ENCODE assay signal across 8 mouse cellular contexts in genomic region chr11:121672312-121672989, GRCm38 (mm10). TPM values are rescaled to one million over a fixed set of nuclear protein-coding genes. Genes with fewer than 3 reads are reported as not detected.
A peak's percentile ranks its signal among the peaks of the same experiment; 100 is the strongest.
DNase-seq lines count a peak whose midpoint lies in the region; ATAC-seq and TF ChIP-seq lines count a peak whose summit lies in the region.

No protein-coding gene starts in this region.

- H3K79me2 ChIP-seq in MEL (ENCODE audit: control insufficient read depth, insufficient read depth, low read length, poor library complexity) (no peaks in the 10 kb centered on the region; the same call in 1 of the 2 replicates), macrophage (ENCODE audit: inconsistent target) (no peaks in the 10 kb centered on the region; the same call in 1 of the 2 replicates)

- TF ChIP-seq POLR2A in MEL (IDR thresholded peaks at IDR 0.05; ENCODE audit: control insufficient read depth in 1 of 2, insufficient read depth in 1 of 2, low read depth in 1 of 2, low read length in 2 of 2, poor library complexity in 1 of 2) = no peak

- DNase-seq in heart, postnatal 0 days (ENCODE audit: low spot score) = no peak
- no peak for DNase-seq in heart, adult 11 months
- no peak for DNase-seq in MEL (ENCODE audit: low read depth, low spot score)
- DNase-seq in T-cell, adult 2 months (ENCODE audit: low spot score) = no peak
- DNase-seq in cerebellum, postnatal 36 days = no peak

- H3K4me2 ChIP-seq in heart, postnatal 0 days (ENCODE audit: low read depth, low read length) = peak overlapping the region; percentile 81
- peak overlapping the region; percentile 84 for H3K4me2 ChIP-seq in forebrain, embryonic 16.5 days (ENCODE audit: low read length)

- no peak for ATAC-seq in heart, postnatal 0 days (ENCODE audit: insufficient read depth, low read depth)
- peak; percentile 49 for ATAC-seq in forebrain, embryonic 16.5 days
- no peak for ATAC-seq in monocyte, adult 5-6 weeks (replicated peaks; ENCODE audit: insufficient number of reproducible peaks, low FRiP score, low TSS enrichment, poor library complexity, severe bottlenecking)

- H3K4me1 ChIP-seq in heart, postnatal 0 days (ENCODE audit: control insufficient read depth, insufficient read depth) = 0 out of 2 replicates have a peak, but pooled peaks cover 4% of the 10 kb centered on the region
- peaks cover 6 to 8% of the 10 kb centered on the region in 2 experiments for H3K4me1 ChIP-seq in MEL (ENCODE audit: control insufficient read depth in 1 of 2, insufficient read depth in 2 of 2, low read length in 2 of 2)
- H3K4me1 ChIP-seq in forebrain, embryonic 16.5 days (replicated peaks; ENCODE audit: control insufficient read depth, insufficient read depth, low read length) = peaks cover 9% of the 10 kb centered on the region; the same call in 1 of the 2 replicates

- H3K27ac ChIP-seq in heart, postnatal 0 days (ENCODE audit: low read depth) = peak overlapping the region; percentile 88
- H3K27ac ChIP-seq in MEL (ENCODE audit: control insufficient read depth, low read depth, low read length) (peak overlapping the region; percentile 56), macrophage (peak overlapping the region; percentile 66)
- H3K27ac ChIP-seq in forebrain, embryonic 16.5 days (ENCODE audit: low read length) = peak overlapping the region; percentile 91

- 0 out of 2 replicates have a peak, but pooled peaks cover 4% of the 10 kb centered on the region for H3K9me3 ChIP-seq in heart, postnatal 0 days (replicated peaks; ENCODE audit: control insufficient read depth, low read length)
- H3K9me3 ChIP-seq in MEL (replicated peaks; ENCODE audit: insufficient read depth, low read length) = no peaks in the 10 kb centered on the region
- no peaks in the 10 kb centered on the region for H3K9me3 ChIP-seq in forebrain, embryonic 16.5 days (ENCODE audit: control insufficient read depth, low read length)

- under 1% methylated on average over 21 of the region's 22 CpGs for WGBS in heart, postnatal 0 days
- WGBS in forebrain, embryonic 16.5 days = 4% methylated on average over 22 of the region's 22 CpGs
- 1% methylated on average over 22 of the region's 22 CpGs for WGBS in macrophage (ENCODE audit: missing documents)

- no peak for TF ChIP-seq RAD21 in MEL (IDR thresholded peaks at IDR 0.05; ENCODE audit: low read depth, low read length)

- H3K4me3 ChIP-seq in heart, postnatal 0 days (ENCODE audit: low read depth, low read length) = peak overlapping the region; percentile 59
- H3K4me3 ChIP-seq in MEL (ENCODE audit: control insufficient read depth in 1 of 2, insufficient read depth in 1 of 2, low read depth in 2 of 2, low read length in 2 of 2) (peak overlapping the region; percentile 70 to 81), macrophage (ENCODE audit: inconsistent target) (peak overlapping the region; percentile 74)
- peak overlapping the region; percentile 76 for H3K4me3 ChIP-seq in forebrain, embryonic 16.5 days (replicated peaks; ENCODE audit: low read length)

- peaks cover 10% of the 10 kb centered on the region for H3K36me3 ChIP-seq in heart, postnatal 0 days (replicated peaks; ENCODE audit: control insufficient read depth, insufficient read depth, low read length)
- H3K36me3 ChIP-seq in MEL (ENCODE audit: control insufficient read depth in 1 of 2, insufficient read depth in 2 of 2, low read length in 2 of 2) (peaks cover 0 to 9% of the 10 kb centered on the region in 2 experiments; a peak in 2 of 4 replicates), macrophage (ENCODE audit: inconsistent target) (peaks cover 11% of the 10 kb centered on the region; the same call in 1 of the 2 replicates)
- no peaks in the 10 kb centered on the region for H3K36me3 ChIP-seq in forebrain, embryonic 16.5 days (ENCODE audit: control insufficient read depth, insufficient read depth)

- H3K9ac ChIP-seq in heart, postnatal 0 days (replicated peaks; ENCODE audit: low read depth, low read length) = peak overlapping the region; percentile 49
- peak overlapping the region; percentile 70 for H3K9ac ChIP-seq in MEL (ENCODE audit: control insufficient read depth, low read depth, low read length, poor library complexity, severe bottlenecking)
- H3K9ac ChIP-seq in forebrain, embryonic 16.5 days (replicated peaks; ENCODE audit: low read depth, low read length) = peak overlapping the region; percentile 77

- no peak; the same call in 1 of the 2 replicates for TF ChIP-seq CTCF in heart, postnatal 0 days (IDR thresholded peaks at IDR 0.05; ENCODE audit: low read depth)
- no peak for TF ChIP-seq CTCF in MEL (IDR thresholded peaks at IDR 0.05 in 2 of 3, conservative IDR thresholded peaks at IDR 0.05 in 1 of 3; ENCODE audit: control insufficient read depth in 1 of 3, insufficient read depth in 1 of 3, low read depth in 2 of 3, low read length in 3 of 3, poor library complexity in 1 of 3, severe bottlenecking in 1 of 3)

- H3K27me3 ChIP-seq in heart, postnatal 0 days (ENCODE audit: control insufficient read depth, insufficient read depth, low read length) = no peaks in the 10 kb centered on the region
- no peaks in the 10 kb centered on the region for H3K27me3 ChIP-seq in MEL (ENCODE audit: control insufficient read depth in 1 of 2, insufficient read depth in 2 of 2, low read length in 2 of 2)
- no peaks in the 10 kb centered on the region for H3K27me3 ChIP-seq in forebrain, embryonic 16.5 days (replicated peaks; ENCODE audit: control insufficient read depth, insufficient read depth, low read length)

- TF ChIP-seq EP300 in heart, postnatal 0 days (IDR thresholded peaks at IDR 0.05; ENCODE audit: low read depth) = no peak
- peak in 1 of 2 experiments; percentile 63; a peak in 3 of 4 replicates for TF ChIP-seq EP300 in MEL (IDR thresholded peaks at IDR 0.05; ENCODE audit: low read depth in 1 of 2, low read length in 2 of 2)

TF ChIP-seq in MEL, 35 proteins besides CTCF, POLR2A, EP300 and RAD21 (continues in another document):
- TF ChIP-seq SIN3A (IDR thresholded peaks at IDR 0.05; ENCODE audit: low read length) = no peak
- TF ChIP-seq NRF1 (IDR thresholded peaks at IDR 0.05; ENCODE audit: insufficient read depth, low read depth, low read length, poor library complexity, severe bottlenecking) = no peak
- TF ChIP-seq SMC3 (IDR thresholded peaks at IDR 0.05; ENCODE audit: low read depth, low read length) = no peak
- no peak for TF ChIP-seq USF1 (IDR thresholded peaks at IDR 0.05; ENCODE audit: low read depth, low read length)
- no peak for TF ChIP-seq NELFE (IDR thresholded peaks at IDR 0.05; ENCODE audit: low read depth, low read length)
- 0 out of 2 replicates have a peak, but pooled peaks have one; percentile 38 for TF ChIP-seq CHD1 (IDR thresholded peaks at IDR 0.05; ENCODE audit: low read depth, low read length)
- TF ChIP-seq RCOR1 (IDR thresholded peaks at IDR 0.05; ENCODE audit: low read depth, low read length) = no peak
- no peak for TF ChIP-seq TAL1 (IDR thresholded peaks at IDR 0.05; ENCODE audit: low read length)
- no peak for TF ChIP-seq E2F4 (IDR thresholded peaks at IDR 0.05; ENCODE audit: borderline replicate concordance, low read depth, low read length)
- TF ChIP-seq UBTF (IDR thresholded peaks at IDR 0.05; ENCODE audit: borderline replicate concordance, insufficient read depth, low read depth, low read length) = no peak; the same call in 1 of the 2 replicates
- 0 out of 2 replicates have a peak, but pooled peaks have one; percentile 4 for TF ChIP-seq TBP (IDR thresholded peaks at IDR 0.05; ENCODE audit: low read depth, low read length)
- TF ChIP-seq MAFK (IDR thresholded peaks at IDR 0.05; ENCODE audit: borderline replicate concordance, low read depth, low read length) = no peak
- TF ChIP-seq POLR2AphosphoS5 (IDR thresholded peaks at IDR 0.05; ENCODE audit: borderline replicate concordance, low read depth, low read length) = no peak
- TF ChIP-seq CHD2 (IDR thresholded peaks at IDR 0.05; ENCODE audit: low read length) = no peak
- TF ChIP-seq TCF12 (IDR thresholded peaks at IDR 0.05; ENCODE audit: low read depth, low read length) = no peak
- peak; percentile 47; the same call in 1 of the 2 replicates for TF ChIP-seq ETS1 (IDR thresholded peaks at IDR 0.05; ENCODE audit: low read depth, low read length)
- peak; percentile 66 for TF ChIP-seq GATA1 (IDR thresholded peaks at IDR 0.05; ENCODE audit: low read depth, low read length)
- no peak for TF ChIP-seq MEF2A (IDR thresholded peaks at IDR 0.05; ENCODE audit: extremely low read depth, insufficient replicate concordance, low read depth, low read length, poor library complexity, severe bottlenecking)

RNA-seq across cellular contexts. Expression of gene B3gntl1, which starts 0.5 kb away (rescaled TPM):
- 1.6 and 4.3 TPM in 2 replicates for total RNA-seq in heart, postnatal 0 days (2014; rRNA removed; ENCODE audit: low replicate concordance)
- 3.9 and 4.7 TPM in 2 replicates for polyA plus RNA-seq in heart, postnatal 0 days (2015; fragmentation: Nextera tagmentation; extraction: Ambion mirVana)
- total RNA-seq in MEL (2012; rRNA removed) = 3.6 and 4.7 TPM in 2 replicates
- 1 to 10 TPM in 1 of 2 experiments, not detected in 1; 5.6 TPM for polyA plus RNA-seq in MEL (2012; ENCODE audit: insufficient read depth in 1 of 2, insufficient read length in 2 of 2, low read depth in 1 of 2, low replicate concordance in 2 of 2, missing spikeins in 1 of 2)
- polyA plus RNA-seq in forebrain, embryonic 16.5 days (2015; fragmentation: Nextera tagmentation; extraction: Ambion mirVana) = 7.4 and 7.8 TPM in 2 replicates
- 10 to 100 TPM in 22 of 26 experiments, 1 to 10 TPM in 4; 1.8 to 34.8 (median 24.6) TPM for total RNA-seq in macrophage (2018; cell fraction: chromatin; rRNA removed)
- total RNA-seq in macrophage (2018; cell fraction: cytosol; rRNA removed) = 1 to 10 TPM in 24 of 26 experiments, under 1 TPM in 2; 0.62 to 3.8 (median 2.2) TPM
- 10 to 100 TPM in 16 of 26 experiments, 1 to 10 TPM in 10; 2.5 to 22.5 (median 12.6) TPM for total RNA-seq in macrophage (2018; cell fraction: nucleus; rRNA removed)
- 2.3 to 3.5 TPM (median 2.8 TPM) in 3 replicates for polyA plus RNA-seq in macrophage (2018)
- total RNA-seq in monocyte, adult 5-6 weeks (2017) = 9.2 to 22.9 TPM (median 13.1 TPM) in 3 replicates

RNA-seq across cellular contexts. Expression of gene Metrnl, which starts 28.9 kb away (rescaled TPM):
- 16.1 and 27.9 TPM in 2 replicates for total RNA-seq in heart, postnatal 0 days (2014; rRNA removed; ENCODE audit: low replicate concordance)
- polyA plus RNA-seq in heart, postnatal 0 days (2015; fragmentation: Nextera tagmentation; extraction: Ambion mirVana) = 17.3 and 20.7 TPM in 2 replicates
- 2.7 TPM in 2 replicates for total RNA-seq in MEL (2012; rRNA removed)
- 1 to 10 TPM in 1 of 2 experiments, not detected in 1; 2.9 TPM for polyA plus RNA-seq in MEL (2012; ENCODE audit: insufficient read depth in 1 of 2, insufficient read length in 2 of 2, low read depth in 1 of 2, low replicate concordance in 2 of 2, missing spikeins in 1 of 2)
- 6.0 and 6.3 TPM in 2 replicates for polyA plus RNA-seq in forebrain, embryonic 16.5 days (2015; fragmentation: Nextera tagmentation; extraction: Ambion mirVana)
- 100 to 1,000 TPM in 20 of 26 experiments, 10 to 100 TPM in 6; 43.4 to 244 (median 138) TPM for total RNA-seq in macrophage (2018; cell fraction: chromatin; rRNA removed)
- 100 to 1,000 TPM; 176 to 352 (median 243) TPM for total RNA-seq in macrophage (2018; cell fraction: cytosol; rRNA removed)
- total RNA-seq in macrophage (2018; cell fraction: nucleus; rRNA removed) = 100 to 1,000 TPM; 107 to 327 (median 236) TPM
- 161 to 284 TPM (median 167 TPM) in 3 replicates for polyA plus RNA-seq in macrophage (2018)
- total RNA-seq in monocyte, adult 5-6 weeks (2017) = 262 to 469 TPM (median 399 TPM) in 3 replicates
